Mouse (Mus musculus) left cerebral cortex, postnatal 4 days (tissue): ENCODE measurements at regions not wholly inside any gene's neighbourhood (a gene's known extent, or its start where the extent isn't known, plus 50 kb on each side); places are given as distances from the start of the nearest gene placed in this dataset.

Experiments used
- DNase-seq: peaks from one replicate; pipeline ENCODE4 v3.0.0-alpha.2; 2022
- intact Hi-C: fragments of 180-260 bp; cut with DNase I; formaldehyde crosslinking; loops from one replicate; pipeline ENCODE4 v1.15.1; 2025

DNA sequence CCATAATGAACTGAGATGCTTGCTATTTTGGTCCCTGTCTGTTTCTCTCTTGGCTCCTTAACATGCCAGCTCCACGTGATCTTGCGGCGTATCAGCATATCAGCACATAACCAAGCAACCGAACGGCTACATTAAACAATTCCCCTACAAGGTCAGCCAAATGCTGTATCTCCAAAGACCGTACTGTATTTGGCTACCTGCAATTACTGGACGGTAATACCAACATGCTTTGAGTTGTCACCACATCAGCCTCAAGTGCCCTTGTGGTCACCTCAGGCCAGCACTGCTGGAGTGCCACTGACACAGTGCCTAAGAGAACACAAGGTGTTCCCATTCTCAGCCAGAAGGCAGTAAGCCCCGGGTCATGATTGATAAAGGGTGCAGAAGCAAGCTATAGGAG, 70.2 kb downstream of the Dyrk2 start:
- DNase-seq, result no peak
- intact Hi-C loops, result no loop called here

DNA sequence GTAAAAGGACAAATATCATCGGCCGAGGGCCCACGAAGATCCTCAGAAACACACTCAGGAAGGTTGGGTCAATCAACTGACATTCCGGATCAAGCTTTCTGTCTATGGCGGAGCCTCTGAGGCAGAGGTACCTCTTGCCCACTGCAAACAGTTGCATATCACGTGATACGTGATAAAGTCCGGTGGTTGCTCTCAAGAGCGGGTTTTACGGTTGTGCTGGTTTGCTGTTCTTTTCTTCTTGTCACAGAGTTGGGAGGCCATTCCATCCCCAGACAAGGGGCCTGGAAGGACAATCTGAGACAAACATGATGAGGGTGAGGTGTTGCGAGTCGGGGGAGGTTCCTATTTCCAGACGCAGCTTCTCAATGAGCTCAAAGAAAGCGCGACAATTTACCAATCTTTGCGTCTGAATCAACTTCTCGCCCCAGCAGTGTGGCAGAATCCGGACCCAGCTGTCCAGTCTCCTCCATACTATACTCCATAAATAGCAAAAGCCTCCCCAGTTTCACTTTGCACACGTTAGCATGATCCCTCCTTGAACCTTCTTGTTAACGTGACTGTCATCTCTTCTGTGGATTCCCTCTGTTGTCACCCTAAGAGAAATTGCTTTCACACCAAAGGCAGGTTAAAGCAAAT, 66.0 kb downstream of the Dyrk2 start:
- intact Hi-C loops, result no loop called here
- DNase-seq, result no peak

DNA sequence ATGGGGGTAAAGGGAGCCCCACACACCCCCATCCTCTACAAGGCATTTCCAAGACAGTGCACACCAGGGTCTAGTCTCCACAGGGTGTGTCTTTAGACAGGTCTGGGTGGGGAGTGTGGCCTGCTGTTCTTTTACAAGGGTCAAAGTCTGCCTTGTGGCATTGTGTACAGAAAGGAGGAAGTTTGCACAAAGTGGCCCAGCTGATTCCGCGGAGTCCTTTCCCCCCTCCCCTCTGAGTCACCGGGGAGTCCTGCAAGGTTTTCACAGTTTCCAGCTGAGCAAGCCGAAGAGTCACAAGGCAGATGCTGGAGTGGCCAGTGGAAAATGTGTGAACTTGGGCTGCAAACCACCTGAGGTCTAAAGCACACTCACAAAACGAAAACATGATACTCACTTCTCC, 65.4 kb downstream of the Dyrk2 start:
- DNase-seq, result no peak
- intact Hi-C loops, result no loop called here
